Mouse (Mus musculus) small intestine, adult 2 months (tissue): ENCODE results near the gene Bub1.

ENCODE experiments used
- CTCF ChIP-seq: fragments of 200-500 bp; IDR thresholded peaks from 2 replicates; pipeline ENCODE4 v1.5.1; 2012; ENCODE audit warnings: low read depth, mild to moderate bottlenecking, control low read depth, inconsistent platforms, low read length, moderate library complexity, mixed read lengths; ENCODE audit not compliant: insufficient replicate concordance, insufficient read length; ENCODE audit errors: extremely low read depth
- POLR2A ChIP-seq: fragments of 200-500 bp; IDR thresholded peaks from 2 replicates; pipeline ENCODE4 v1.6.1; 2012; ENCODE audit warnings: low read depth, mild to moderate bottlenecking, control low read depth, inconsistent platforms, low read length, moderate library complexity

DNA sequence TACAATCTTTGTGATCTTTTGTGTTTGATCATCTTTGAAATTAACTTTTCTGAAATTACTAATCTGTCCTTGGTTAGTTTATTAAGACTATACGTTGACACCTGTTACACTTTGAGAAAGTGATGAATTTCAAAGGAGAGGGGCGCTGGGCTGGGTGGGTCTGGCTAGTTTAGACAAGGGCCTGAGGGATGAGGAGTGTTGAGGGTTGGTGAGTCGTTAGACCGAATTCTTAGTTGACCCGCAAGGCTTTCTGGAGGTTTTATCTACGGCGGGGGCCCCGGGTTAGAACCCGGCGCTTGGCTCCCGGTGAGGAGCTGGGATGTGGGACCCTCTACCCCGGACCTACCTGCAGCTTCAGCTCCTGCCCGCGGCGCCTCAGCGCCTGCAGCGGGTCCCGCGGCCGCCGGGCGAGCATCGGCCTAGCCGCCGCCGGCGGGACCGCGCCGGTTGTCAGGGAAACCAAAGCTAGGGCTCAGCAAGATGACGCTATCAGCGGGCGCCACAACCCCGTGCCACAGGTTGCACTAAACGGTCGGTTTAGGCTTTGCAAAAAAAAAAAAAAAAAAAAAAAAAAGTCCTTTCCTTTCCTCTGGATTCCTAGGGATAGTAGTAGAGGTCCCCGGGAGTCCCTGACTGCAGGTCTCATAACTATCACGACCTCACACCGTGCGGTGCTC is 43.1 kb downstream of the Bub1 start, which contains the start of gene Nphp1:
- no peak; the same call in 1 of the 2 replicates for TF ChIP-seq POLR2A
- no peak for TF ChIP-seq CTCF
